Mouse (Mus musculus) heart, embryonic 13.5 days (tissue): ENCODE results near the gene Dupd1. TPM values are rescaled to one million over a fixed set of nuclear protein-coding genes. Genes with fewer than 3 reads are reported as not detected.

Experiments
- ATAC-seq: fragments of 200-750 bp; cut with Nextera tagmentation; 2 replicates; pipeline ENCODE4 v1.8.0; 2017; ENCODE audit warnings: moderate TSS enrichment; ENCODE audit not compliant: insufficient number of reproducible peaks, low FRiP score, low TSS enrichment; ENCODE audit errors: extremely low read depth
- H3K27ac ChIP-seq: fragments of 300-500 bp; sonication (generic); replicated peaks from 2 replicates; pipeline ENCODE4 v1.5.1; 2015; ENCODE audit warnings: moderate library complexity, mild to moderate bottlenecking, inconsistent platforms
- H3K27me3 ChIP-seq: fragments of 300-500 bp; sonication (generic); replicated peaks from 2 replicates; pipeline ENCODE4 v1.6.1; 2015; ENCODE audit warnings: mild to moderate bottlenecking, inconsistent platforms
- H3K36me3 ChIP-seq: fragments of 300-500 bp; sonication (generic); 2 replicates; pipeline ENCODE4 v1.6.1; 2015; ENCODE audit warnings: mild to moderate bottlenecking, inconsistent platforms
- H3K4me1 ChIP-seq: fragments of 300-500 bp; sonication (generic); 2 replicates; pipeline ENCODE4 v1.6.1; 2015; ENCODE audit warnings: inconsistent platforms
- H3K4me2 ChIP-seq: fragments of 300-500 bp; sonication (generic); 2 replicates; pipeline ENCODE4 v1.6.1; 2015; ENCODE audit warnings: inconsistent platforms, mild to moderate bottlenecking, moderate library complexity
- H3K4me3 ChIP-seq: fragments of 300-500 bp; sonication (generic); 2 replicates; pipeline ENCODE4 v1.5.1; 2015; ENCODE audit warnings: moderate library complexity, mild to moderate bottlenecking, inconsistent platforms
- H3K9ac ChIP-seq: fragments of 300-500 bp; sonication (generic); 2 replicates; pipeline ENCODE4 v1.6.1; 2015; ENCODE audit warnings: inconsistent platforms, mild to moderate bottlenecking, moderate library complexity
- H3K9me3 ChIP-seq: fragments of 300-500 bp; sonication (generic); 2 replicates; pipeline ENCODE4 v1.6.1; 2016; ENCODE audit warnings: inconsistent platforms
- WGBS: fragments of 180-500 bp; shearing (Covaris S2); methylation state at CpG from one replicate; pipeline ENCODE4 v1.1.7; 2015; ENCODE audit warnings: mixed read lengths; 5-methylcytosine and 5-hydroxymethylcytosine counted together
- polyA plus RNA-seq: library from polyadenylated mRNA; unstranded; fragments of >200 nt; fragmentation: Nextera tagmentation; extraction: Ambion mirVana; gene quantifications from 2 replicates; pipeline ENCODE4 v1.2.1, GENCODE M21; 2015

The Dupd1 gene
- 0.36 TPM in 1 of 2 replicates, not detected in the other for polyA plus RNA-seq

DNA sequence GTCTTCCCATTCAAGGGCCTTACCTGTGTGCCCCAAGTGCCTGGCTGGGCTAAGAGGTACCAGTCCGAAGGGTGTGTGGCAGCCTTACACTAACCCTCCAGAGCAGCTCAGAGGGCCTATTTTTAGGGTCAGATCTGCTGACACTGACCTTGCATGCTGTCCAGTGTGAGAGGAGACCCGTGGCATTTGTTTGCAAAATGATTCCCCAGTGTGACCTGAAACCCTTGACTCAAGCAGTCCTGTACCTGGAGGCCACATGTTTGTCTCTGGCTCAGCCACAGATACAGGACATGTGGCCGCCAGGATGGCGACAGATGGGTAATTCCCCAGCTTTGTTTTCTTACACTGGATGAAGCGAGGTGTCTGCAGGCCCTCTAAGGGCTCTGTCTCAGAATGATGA, at the start of gene Dupd1:
Gene Dupd1, minus strand, starts transcription at position 91 of the 400 bp plus-strand sequence.
- WGBS: 53% methylated on average over 5 of the region's 5 CpGs
- no peaks in the 10 kb centered on the region for H3K9me3 ChIP-seq
- H3K4me3 ChIP-seq: no peak within 1 kb of the TSS
- no peak within 1 kb of the TSS for H3K4me2 ChIP-seq
- peaks cover 16% of the 10 kb centered on the region for H3K4me1 ChIP-seq
- peaks cover 5% of the 10 kb centered on the region; the same call in 1 of the 2 replicates for H3K27me3 ChIP-seq
- no peak within 1 kb of the TSS for H3K9ac ChIP-seq
- ATAC-seq: no peak
- no peaks in the 10 kb centered on the region for H3K36me3 ChIP-seq
- no peak within 1 kb of the TSS for H3K27ac ChIP-seq

DNA sequence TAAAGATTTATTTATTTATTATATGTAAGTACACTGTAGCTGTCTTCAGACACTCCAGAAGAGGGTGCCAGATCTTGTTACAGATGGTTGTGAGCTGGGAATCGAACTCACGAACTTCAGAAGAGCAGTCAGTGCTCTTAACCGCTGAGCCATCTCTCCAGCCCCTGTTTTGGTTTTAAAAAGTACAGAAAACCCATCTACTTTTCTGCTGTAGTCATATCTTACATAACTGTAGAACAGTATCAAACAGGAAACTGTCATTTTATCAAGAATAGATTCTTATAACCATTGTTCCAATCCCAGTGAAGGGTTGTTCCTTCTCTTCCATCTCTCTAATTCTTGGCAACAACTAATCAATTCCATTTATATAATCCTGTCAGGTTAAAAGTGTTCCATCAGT, 49.4 kb upstream of the Dupd1 start:
- no peaks in the 10 kb centered on the region for H3K36me3 ChIP-seq
- H3K9me3 ChIP-seq: no peaks in the 10 kb centered on the region
- ATAC-seq: no peak
- no peak overlapping the region for H3K9ac ChIP-seq
- no peak overlapping the region for H3K4me2 ChIP-seq
- no peak overlapping the region for H3K4me3 ChIP-seq
- H3K27me3 ChIP-seq: no peaks in the 10 kb centered on the region
- H3K27ac ChIP-seq: no peak overlapping the region
- peaks cover 45% of the 10 kb centered on the region for H3K4me1 ChIP-seq
- WGBS: 84% methylated on average over 3 of the region's 3 CpGs

DNA sequence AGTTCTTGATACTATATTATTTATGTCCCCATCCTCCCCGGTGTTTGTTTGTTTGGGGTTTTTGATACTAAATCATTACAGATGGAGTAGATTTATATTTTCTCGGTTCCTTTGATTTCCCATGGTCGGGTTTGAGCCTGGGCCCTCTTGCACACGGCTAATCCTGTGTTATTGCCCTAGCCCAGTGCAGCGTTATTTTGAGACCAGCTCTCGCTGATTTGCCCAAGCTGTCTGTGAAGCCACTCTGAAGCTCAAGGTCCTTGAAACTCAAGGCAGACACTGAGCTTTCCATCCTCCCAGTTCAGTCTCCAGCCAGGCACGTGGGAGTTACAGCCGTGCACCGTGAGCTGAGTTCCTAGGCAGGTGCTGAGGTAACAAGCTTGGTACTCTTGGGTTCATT, 47.2 kb upstream of the Dupd1 start:
- H3K27me3 ChIP-seq: no peaks in the 10 kb centered on the region
- H3K4me3 ChIP-seq: no peak overlapping the region
- ATAC-seq: no peak
- no peaks in the 10 kb centered on the region for H3K36me3 ChIP-seq
- H3K27ac ChIP-seq: no peak overlapping the region
- WGBS: 65% methylated on average over 9 of the region's 9 CpGs
- H3K4me1 ChIP-seq: peaks cover 40% of the 10 kb centered on the region
- H3K9me3 ChIP-seq: no peaks in the 10 kb centered on the region
- H3K4me2 ChIP-seq: no peak overlapping the region
- H3K9ac ChIP-seq: no peak overlapping the region

DNA sequence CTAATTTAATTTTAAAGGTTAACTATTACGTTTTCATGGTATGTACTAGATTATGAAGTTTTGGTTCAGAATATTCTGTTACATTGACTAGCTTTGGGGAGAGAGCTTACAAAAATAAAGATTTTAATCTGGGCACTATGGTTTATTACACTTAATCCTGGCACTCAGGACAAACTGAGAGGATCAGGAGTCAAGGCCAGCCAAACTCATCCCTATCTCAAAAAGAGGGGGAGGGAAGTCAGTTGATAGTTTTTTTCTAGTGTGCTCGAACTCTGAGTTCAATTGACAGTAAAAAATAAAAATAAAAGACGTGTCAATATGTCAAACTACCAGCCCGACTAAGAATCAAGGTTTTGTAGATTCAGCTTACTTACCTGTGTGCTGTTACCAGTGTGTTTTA, 39.0 kb upstream of the Dupd1 start:
- no peak overlapping the region for H3K4me3 ChIP-seq
- no peaks in the 10 kb centered on the region for H3K27me3 ChIP-seq
- no peak overlapping the region for H3K4me2 ChIP-seq
- peaks cover 19% of the 10 kb centered on the region for H3K4me1 ChIP-seq
- no peak for ATAC-seq
- H3K9me3 ChIP-seq: no peaks in the 10 kb centered on the region
- H3K27ac ChIP-seq: no peak overlapping the region
- H3K36me3 ChIP-seq: no peaks in the 10 kb centered on the region
- H3K9ac ChIP-seq: no peak overlapping the region
- WGBS: 66% methylated on average over 4 of the region's 4 CpGs

DNA sequence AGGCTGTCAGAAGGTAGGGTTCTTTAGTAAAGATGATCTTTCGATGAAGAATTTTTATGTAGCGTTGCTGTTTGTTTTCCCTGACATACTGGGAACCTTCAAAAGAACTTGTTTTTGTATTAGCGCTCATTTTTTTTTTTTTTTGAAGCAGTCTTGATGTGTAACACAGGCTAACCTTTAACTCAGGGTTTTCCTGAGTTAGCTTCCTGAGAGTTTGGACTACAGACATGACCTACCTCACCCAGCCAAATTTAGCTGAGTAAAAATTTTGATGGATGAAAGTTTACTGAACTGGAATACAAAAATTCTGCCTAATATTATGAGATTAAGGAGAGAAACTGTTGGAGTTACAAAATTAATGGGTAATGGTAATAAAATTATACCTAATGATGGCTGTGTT, 38.0 kb upstream of the Dupd1 start:
- Histone ChIP-seq H3K9ac (peak overlapping the region; percentile 97; the same call in 1 of the 2 replicates), H3K4me1 (peaks cover 18% of the 10 kb centered on the region), H3K27me3 (no peaks in the 10 kb centered on the region), H3K36me3 (no peaks in the 10 kb centered on the region), H3K4me2 (peak overlapping the region; percentile 80), H3K9me3 (no peaks in the 10 kb centered on the region), H3K27ac (no peak overlapping the region), H3K4me3 (no peak overlapping the region)
- ATAC-seq: no peak
- 88% methylated on average over 3 of the region's 3 CpGs for WGBS

DNA sequence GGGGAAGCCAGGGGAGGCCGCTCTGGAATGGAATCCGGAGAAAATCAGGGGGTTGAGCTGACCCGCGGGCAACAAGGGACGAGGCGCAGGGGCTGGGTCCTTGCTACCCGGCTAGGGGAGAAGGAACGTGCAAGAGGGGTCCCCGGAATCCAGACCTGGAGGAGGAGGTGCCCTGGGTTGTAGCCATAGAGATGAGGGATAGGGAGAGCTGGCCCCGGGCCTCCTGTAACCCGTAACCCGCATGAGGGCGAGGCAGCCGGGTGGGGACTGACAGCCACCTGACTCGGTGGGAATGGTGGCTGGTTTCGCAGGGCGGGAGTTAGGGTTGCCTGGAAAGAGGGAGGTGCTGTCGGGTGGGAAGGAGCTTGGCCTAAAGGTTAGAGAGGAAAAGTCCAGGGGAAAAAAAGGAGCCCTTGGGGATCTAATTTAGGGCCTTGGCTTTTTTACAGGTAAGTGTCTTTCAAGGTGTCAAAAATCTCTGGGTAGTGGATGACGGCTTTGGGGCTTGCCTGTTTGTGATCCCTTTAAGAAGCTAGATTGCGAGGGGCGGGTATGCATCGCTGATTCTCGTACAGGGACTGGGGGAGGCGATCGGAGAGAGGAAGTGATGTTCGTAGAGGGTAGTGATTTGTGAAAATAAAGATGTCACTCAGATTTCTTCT, 36.6 kb upstream of the Dupd1 start, which contains the start of gene Dusp13:
Gene Dusp13, minus strand, starts transcription at position 301 of the 662 bp plus-strand sequence.
- H3K27me3 ChIP-seq: no peaks in the 10 kb centered on the region
- ATAC-seq: peak; percentile 58
- peak within 1 kb of the TSS; percentile 90 for H3K27ac ChIP-seq
- H3K9ac ChIP-seq: peak within 1 kb of the TSS; percentile 97
- peak within 1 kb of the TSS; percentile 98 for H3K4me3 ChIP-seq
- under 1% methylated on average over 26 of the region's 26 CpGs for WGBS
- H3K36me3 ChIP-seq: no peaks in the 10 kb centered on the region
- H3K4me2 ChIP-seq: peak within 1 kb of the TSS; percentile 80
- H3K4me1 ChIP-seq: peaks cover 18% of the 10 kb centered on the region
- H3K9me3 ChIP-seq: no peaks in the 10 kb centered on the region

DNA sequence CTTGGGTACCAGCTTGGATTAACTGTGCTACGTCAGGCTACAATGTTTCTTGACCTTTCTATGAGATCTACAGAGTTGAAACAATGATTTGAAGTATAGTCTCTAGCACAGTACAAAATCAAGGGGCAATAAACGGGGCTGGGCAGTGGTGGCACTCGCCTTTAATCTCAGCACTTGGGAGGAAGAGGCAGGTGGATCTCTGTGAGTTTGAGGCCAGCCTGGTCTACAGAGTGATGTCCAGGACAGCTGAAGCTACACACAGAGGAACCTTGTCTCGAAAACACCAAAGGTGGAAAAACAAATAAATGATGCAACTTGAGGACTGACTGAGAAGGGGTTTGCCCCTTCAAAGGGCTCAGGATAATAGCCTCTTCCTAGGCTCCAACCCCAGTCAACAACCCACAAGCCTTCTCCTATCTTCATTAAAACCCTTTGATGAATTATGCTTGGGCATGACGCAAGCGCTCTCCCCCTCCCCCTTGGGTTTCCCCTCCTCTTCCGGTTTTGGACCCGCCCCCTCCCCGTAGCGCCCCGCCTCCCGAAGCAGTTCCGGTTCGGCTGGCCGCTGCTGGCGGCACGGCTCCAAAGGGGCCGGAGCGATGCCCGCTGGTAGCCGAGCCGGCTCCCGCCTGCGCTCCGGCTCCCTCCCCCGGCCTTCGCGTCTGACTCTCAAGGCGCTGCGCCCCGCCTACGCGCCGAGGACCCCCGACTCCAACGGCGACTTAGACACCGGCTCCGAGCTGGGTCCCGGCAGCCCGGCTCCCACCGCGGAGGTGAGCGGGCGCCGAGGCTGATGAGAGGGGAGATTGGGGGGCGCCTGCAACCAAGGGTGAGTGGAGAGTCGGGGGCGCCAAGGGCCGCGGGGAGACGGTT, 35.9 kb upstream of the Dupd1 start, which contains the start of gene Samd8:
Gene Samd8, plus strand, starts transcription at position 524 of the 873 bp plus-strand sequence.
- 7% methylated on average over 52 of the region's 52 CpGs for WGBS
- ATAC-seq: peak; percentile 77
- H3K4me2 ChIP-seq: peak within 1 kb of the TSS; percentile 80

DNA sequence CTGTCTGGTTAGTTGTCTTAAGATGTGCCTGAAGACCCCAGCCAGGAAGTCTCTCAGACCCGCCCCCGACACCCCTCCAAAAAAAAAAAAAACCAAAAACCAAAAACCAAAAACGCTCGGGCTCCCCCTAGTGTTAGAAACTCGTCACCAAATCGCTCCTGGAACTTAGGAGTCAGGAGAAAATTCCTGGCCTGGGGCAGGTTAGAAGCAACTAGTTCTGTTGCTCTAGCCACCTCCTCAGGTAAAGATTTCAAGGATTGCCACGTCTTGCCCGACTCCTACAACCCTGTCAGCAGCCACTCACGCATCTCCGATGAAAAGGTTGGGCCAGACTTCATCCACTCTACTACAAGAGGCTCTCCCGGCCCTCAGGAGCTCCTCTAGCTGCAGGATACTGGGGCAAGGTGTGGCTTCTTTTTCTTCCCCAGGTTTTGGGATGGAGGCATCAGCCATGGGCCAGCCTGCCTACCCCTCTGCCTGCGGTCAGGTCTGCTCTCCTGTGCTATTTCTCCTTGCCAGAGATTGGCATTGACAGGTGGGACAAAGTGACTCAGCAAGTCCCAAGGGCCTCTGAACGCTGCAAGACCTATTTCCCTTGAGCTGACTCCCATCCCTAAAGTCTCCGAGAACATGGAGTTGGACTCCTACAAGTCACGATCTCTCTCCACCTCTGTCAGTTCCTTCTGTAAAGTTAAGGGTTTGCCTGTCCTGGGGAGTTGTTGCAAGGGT, 33.9 kb upstream of the Dupd1 start:
- Histone ChIP-seq H3K4me3 (no peak overlapping the region), H3K27me3 (0 out of 2 replicates have a peak, but pooled peaks cover 4% of the 10 kb centered on the region), H3K4me1 (peaks cover 21% of the 10 kb centered on the region), H3K27ac (no peak overlapping the region), H3K9ac (no peak overlapping the region), H3K9me3 (no peaks in the 10 kb centered on the region), H3K4me2 (no peak overlapping the region), H3K36me3 (no peaks in the 10 kb centered on the region)
- WGBS: 33% methylated on average over 15 of the region's 15 CpGs
- ATAC-seq: no peak

More for the DNA sequence above, 35.9 kb upstream of the Dupd1 start, which contains the start of gene Samd8:
- H3K9me3 ChIP-seq: no peaks in the 10 kb centered on the region
- H3K4me1 ChIP-seq: peaks cover 18% of the 10 kb centered on the region
- peak within 1 kb of the TSS; percentile 98 for H3K4me3 ChIP-seq
- H3K36me3 ChIP-seq: no peaks in the 10 kb centered on the region
- H3K27me3 ChIP-seq: no peaks in the 10 kb centered on the region
- H3K9ac ChIP-seq: peak within 1 kb of the TSS; percentile 97
- peak within 1 kb of the TSS; percentile 90 for H3K27ac ChIP-seq

DNA sequence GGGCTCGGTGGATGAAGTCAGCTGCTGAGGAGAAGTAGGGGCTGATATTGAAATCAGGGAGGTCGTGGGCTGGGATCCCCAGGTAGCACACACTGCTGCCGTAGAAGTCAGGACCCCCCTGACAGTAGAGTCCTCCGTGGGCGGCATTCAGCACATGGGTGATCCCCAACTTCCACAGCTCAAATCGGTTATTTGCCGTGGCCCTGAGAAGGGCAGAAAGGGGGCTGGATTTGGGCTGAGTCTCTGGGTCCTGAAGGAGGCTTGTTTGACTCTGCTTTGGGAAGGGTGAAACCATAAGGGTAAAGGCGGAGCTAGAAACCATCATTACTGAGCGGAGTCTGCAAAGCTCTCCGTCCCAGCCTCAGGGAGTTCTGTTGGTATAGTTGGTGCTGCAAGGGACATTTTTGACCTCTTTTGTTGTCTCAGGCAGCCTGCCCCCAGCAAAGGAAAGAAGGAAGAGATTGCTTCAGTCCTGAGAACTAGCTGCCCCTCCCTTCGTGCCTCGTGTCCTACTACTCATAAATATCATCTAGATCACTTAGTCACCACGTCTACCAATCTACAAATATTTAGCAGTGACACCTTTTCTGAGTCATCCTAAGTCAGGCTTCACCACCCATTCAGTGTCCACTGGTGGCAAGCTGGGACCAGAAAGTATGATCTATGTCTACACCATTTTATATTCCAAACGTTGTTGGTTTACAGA, 33.2 kb upstream of the Dupd1 start:
- H3K9me3 ChIP-seq: no peaks in the 10 kb centered on the region
- no peak overlapping the region for H3K9ac ChIP-seq
- H3K4me1 ChIP-seq: peaks cover 18% of the 10 kb centered on the region
- H3K27me3 ChIP-seq: peaks cover 9% of the 10 kb centered on the region; the same call in 1 of the 2 replicates
- H3K4me3 ChIP-seq: no peak overlapping the region
- no peaks in the 10 kb centered on the region for H3K36me3 ChIP-seq
- no peak overlapping the region for H3K4me2 ChIP-seq
- WGBS: 65% methylated on average over 14 of the region's 14 CpGs
- H3K27ac ChIP-seq: no peak overlapping the region
- no peak for ATAC-seq

DNA sequence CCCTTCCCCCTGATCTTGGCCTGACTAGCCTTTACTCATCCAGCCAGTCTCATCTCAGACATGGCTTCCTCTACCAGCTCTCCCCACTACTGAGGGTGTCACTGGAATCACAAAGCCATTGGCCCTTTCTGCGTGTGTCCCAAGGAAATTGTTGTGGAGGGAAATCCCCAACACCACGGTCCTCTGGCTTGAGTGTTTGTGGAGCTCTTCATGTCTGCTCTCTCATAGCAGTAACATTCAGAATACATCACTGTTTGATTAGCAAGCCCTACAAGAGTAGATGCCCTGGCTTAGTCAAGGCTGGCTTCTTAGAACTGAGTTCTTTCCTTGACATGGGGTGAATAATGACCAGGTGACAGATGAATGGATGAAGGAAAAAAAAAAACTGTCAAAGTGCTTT, 32.5 kb upstream of the Dupd1 start:
- Histone ChIP-seq H3K36me3 (no peaks in the 10 kb centered on the region), H3K4me2 (no peak overlapping the region), H3K4me1 (peaks cover 12% of the 10 kb centered on the region), H3K4me3 (no peak overlapping the region), H3K9me3 (no peaks in the 10 kb centered on the region), H3K9ac (no peak overlapping the region), H3K27me3 (peaks cover 12% of the 10 kb centered on the region; the same call in 1 of the 2 replicates), H3K27ac (no peak overlapping the region)
- WGBS: 71% methylated on average over 2 of the region's 2 CpGs
- no peak for ATAC-seq
